17 mouse cellular contexts compared by ENCODE assay signal in the genomic region with DNA sequence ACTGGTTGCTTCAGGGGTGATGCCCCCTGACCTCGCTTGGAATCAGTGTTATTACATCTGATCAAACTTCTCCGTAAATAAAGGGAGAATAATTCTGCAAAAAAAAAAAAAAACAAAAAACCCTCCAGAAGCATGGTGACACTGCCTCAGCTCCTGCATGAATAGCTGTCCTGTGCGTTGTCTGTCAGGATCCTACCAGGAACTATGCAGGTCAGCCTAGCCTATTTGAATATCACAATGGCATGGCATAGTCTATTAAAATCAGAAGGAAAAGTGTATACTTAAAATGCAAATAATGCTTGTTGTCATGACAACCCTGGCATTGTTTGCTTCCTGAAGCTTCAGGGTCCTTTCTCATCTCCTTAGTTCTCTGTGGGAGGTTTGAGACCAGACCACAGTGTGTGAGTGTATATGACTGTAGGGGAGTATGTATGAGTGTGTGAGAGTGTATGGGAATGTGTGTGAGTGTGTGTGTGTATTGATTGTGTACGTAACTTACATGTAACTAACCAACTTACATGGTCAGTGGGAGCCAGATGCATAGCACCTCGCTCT.
A peak's percentile ranks its signal among the peaks of the same experiment; 100 is the strongest.
DNase-seq lines count a peak whose midpoint lies in the region; ATAC-seq lines count a peak whose summit lies in the region.
"Had no signal": no experiment of that assay in that cellular context is flagged by ENCODE, and none has a peak within 500 bp of the region (broad histone marks: within the 10 kb centered on the region; RNA-seq: fewer than 3 reads in every experiment).

No protein-coding gene starts in this region.

- WGBS in forebrain, embryonic 11.5 days: 62% methylated on average over 5 of the region's 5 CpGs
- 47% methylated on average over 5 of the region's 5 CpGs for WGBS in forebrain, embryonic 15.5 days
- 83% methylated on average over 5 of the region's 5 CpGs for WGBS in lung, embryonic 15.5 days
- WGBS in hindbrain, embryonic 14.5 days: 39% methylated on average over 5 of the region's 5 CpGs
- 26% methylated on average over 5 of the region's 5 CpGs for WGBS in midbrain, embryonic 16.5 days

- peaks cover 7% of the 10 kb centered on the region; the same call in 1 of the 2 replicates for H3K4me1 ChIP-seq in forebrain, embryonic 11.5 days (replicated peaks; ENCODE audit: control insufficient read depth, insufficient read depth, low read length)
- peaks cover 46% of the 10 kb centered on the region for H3K4me1 ChIP-seq in forebrain, embryonic 15.5 days
- H3K4me1 ChIP-seq in lung, embryonic 15.5 days: peaks cover 46% of the 10 kb centered on the region
- H3K4me1 ChIP-seq in hindbrain, embryonic 14.5 days (replicated peaks; ENCODE audit: control insufficient read depth, insufficient read depth, low read length): peaks cover 40% of the 10 kb centered on the region
- H3K4me1 ChIP-seq in midbrain, embryonic 16.5 days (ENCODE audit: control insufficient read depth, insufficient read depth, low read length): peaks cover 34% of the 10 kb centered on the region

- H3K9me3 ChIP-seq in forebrain, embryonic 11.5 days (ENCODE audit: control insufficient read depth, low read length): no peaks in the 10 kb centered on the region
- H3K9me3 ChIP-seq in forebrain, embryonic 15.5 days: no peaks in the 10 kb centered on the region
- H3K9me3 ChIP-seq in lung, embryonic 15.5 days: no peaks in the 10 kb centered on the region
- no peaks in the 10 kb centered on the region for H3K9me3 ChIP-seq in hindbrain, embryonic 14.5 days (ENCODE audit: control insufficient read depth, low read length)
- no peaks in the 10 kb centered on the region for H3K9me3 ChIP-seq in midbrain, embryonic 16.5 days (replicated peaks; ENCODE audit: control insufficient read depth, low read length, poor library complexity, severe bottlenecking)
- H3K9me3 ChIP-seq: limb, embryonic 12.5 days; liver, embryonic 15.5 days had no signal

- H3K27me3 ChIP-seq in forebrain, embryonic 11.5 days (ENCODE audit: control insufficient read depth, insufficient read depth, low read length): no peaks in the 10 kb centered on the region
- H3K27me3 ChIP-seq in forebrain, embryonic 15.5 days: no peaks in the 10 kb centered on the region
- no peaks in the 10 kb centered on the region for H3K27me3 ChIP-seq in lung, embryonic 15.5 days
- H3K27me3 ChIP-seq in hindbrain, embryonic 14.5 days (ENCODE audit: control insufficient read depth, insufficient read depth, low read length): no peaks in the 10 kb centered on the region
- H3K27me3 ChIP-seq in midbrain, embryonic 16.5 days (ENCODE audit: control insufficient read depth, insufficient read depth, low read depth, low read length): no peaks in the 10 kb centered on the region
- H3K27me3 ChIP-seq: limb, embryonic 12.5 days; liver, embryonic 15.5 days had no signal

- H3K9ac ChIP-seq in forebrain, embryonic 11.5 days (ENCODE audit: low read length): no peak overlapping the region
- no peak overlapping the region for H3K9ac ChIP-seq in forebrain, embryonic 15.5 days (replicated peaks)
- no peak overlapping the region for H3K9ac ChIP-seq in lung, embryonic 15.5 days
- H3K9ac ChIP-seq in hindbrain, embryonic 14.5 days: no peak overlapping the region
- H3K9ac ChIP-seq in midbrain, embryonic 16.5 days (ENCODE audit: low read depth, low read length): no peak overlapping the region
- H3K9ac ChIP-seq: limb, embryonic 12.5 days; liver, embryonic 15.5 days had no signal

- no peak overlapping the region for H3K4me2 ChIP-seq in forebrain, embryonic 11.5 days (ENCODE audit: low read depth, low read length, severe bottlenecking)
- no peak overlapping the region for H3K4me2 ChIP-seq in forebrain, embryonic 15.5 days (replicated peaks)
- H3K4me2 ChIP-seq in lung, embryonic 15.5 days: no peak overlapping the region
- H3K4me2 ChIP-seq in hindbrain, embryonic 14.5 days (replicated peaks): no peak overlapping the region
- no peak overlapping the region for H3K4me2 ChIP-seq in midbrain, embryonic 16.5 days (ENCODE audit: low read length)
- H3K4me2 ChIP-seq: limb, embryonic 12.5 days; liver, embryonic 15.5 days had no signal

- DNase-seq in forebrain, embryonic 11.5 days (ENCODE audit: low spot score): no peak
- no peak for DNase-seq in lung, postnatal 10 days
- DNase-seq in hindbrain, embryonic 14.5 days (ENCODE audit: low spot score): no peak
- no peak for DNase-seq in layer of hippocampus, adult 18-20 months (ENCODE audit: low spot score in 2 of 2)
- no peak for DNase-seq in adrenal gland, adult 2 months
- DNase-seq: adrenal gland, postnatal 36 days; cerebellum, postnatal 36 days; gastrocnemius, postnatal 36 days had no signal

- H3K27ac ChIP-seq in forebrain, embryonic 11.5 days (ENCODE audit: low read depth, low read length): no peak overlapping the region
- H3K27ac ChIP-seq in forebrain, embryonic 15.5 days (replicated peaks): no peak overlapping the region
- H3K27ac ChIP-seq in lung, embryonic 15.5 days: no peak overlapping the region
- no peak overlapping the region for H3K27ac ChIP-seq in hindbrain, embryonic 14.5 days
- peak overlapping the region; percentile 38; the same call in 1 of the 2 replicates for H3K27ac ChIP-seq in midbrain, embryonic 16.5 days (ENCODE audit: low read length)
- H3K27ac ChIP-seq: kidney, postnatal 0 days; limb, embryonic 12.5 days; liver, embryonic 15.5 days; macrophage; stomach, postnatal 0 days had no signal

- no peaks in the 10 kb centered on the region for H3K36me3 ChIP-seq in forebrain, embryonic 11.5 days (ENCODE audit: control insufficient read depth, insufficient read depth, low read length)
- H3K36me3 ChIP-seq in forebrain, embryonic 15.5 days: no peaks in the 10 kb centered on the region
- H3K36me3 ChIP-seq in lung, embryonic 15.5 days: no peaks in the 10 kb centered on the region
- 0 out of 2 replicates have a peak, but pooled peaks cover 5% of the 10 kb centered on the region for H3K36me3 ChIP-seq in hindbrain, embryonic 14.5 days (replicated peaks; ENCODE audit: control insufficient read depth, insufficient read depth)
- H3K36me3 ChIP-seq in midbrain, embryonic 16.5 days (ENCODE audit: control insufficient read depth, insufficient read depth, low read length): no peaks in the 10 kb centered on the region
- H3K36me3 ChIP-seq: limb, embryonic 12.5 days had no signal

- peak; percentile 70 for ATAC-seq in forebrain, embryonic 11.5 days (replicated peaks; ENCODE audit: low FRiP score)
- no peak for ATAC-seq in forebrain, embryonic 15.5 days (replicated peaks)
- ATAC-seq in lung, embryonic 15.5 days (ENCODE audit: borderline replicate concordance, extremely low read depth, low FRiP score, low TSS enrichment): 0 out of 2 replicates have a peak, but pooled peaks have one; percentile 41
- peak; percentile 57; the same call in 1 of the 2 replicates for ATAC-seq in hindbrain, embryonic 14.5 days (ENCODE audit: low FRiP score)
- ATAC-seq in midbrain, embryonic 16.5 days: no peak
- ATAC-seq: activated CD4-positive, CD25-positive, alpha-beta regulatory T cell, adult 4 months had no signal

- H3K4me3 ChIP-seq in forebrain, embryonic 11.5 days (ENCODE audit: low read depth, low read length): no peak overlapping the region
- H3K4me3 ChIP-seq in forebrain, embryonic 15.5 days: no peak overlapping the region
- no peak overlapping the region for H3K4me3 ChIP-seq in lung, embryonic 15.5 days
- no peak overlapping the region for H3K4me3 ChIP-seq in hindbrain, embryonic 14.5 days (replicated peaks; ENCODE audit: low read length)
- H3K4me3 ChIP-seq in midbrain, embryonic 16.5 days (ENCODE audit: low read depth, low read length): no peak overlapping the region
- H3K4me3 ChIP-seq: limb, embryonic 12.5 days; liver, embryonic 15.5 days had no signal

Comparison
In these comparisons a context has a peak if more than half of its experiments do, and no peak if none do; other contexts are left out.
1. ATAC-seq: peak in forebrain, embryonic 11.5 days (single experiment), lung, embryonic 15.5 days (single experiment) and hindbrain, embryonic 14.5 days (single experiment); none in forebrain, embryonic 15.5 days (single experiment) and midbrain, embryonic 16.5 days (single experiment).